Mouse (Mus musculus): ENCODE measurements around the gene Smim13. TPM values are rescaled to one million over a fixed set of nuclear protein-coding genes. Genes with fewer than 3 reads are reported as not detected.

Smim13 gene
- polyA plus RNA-seq, 1 experiment: 28.8 TPM

GRCm38 (mm10) chr13:41320749-41321148 is 71.1 kb downstream of the Smim13 start:
- Histone ChIP-seq H3K27ac (ENCODE audit: insufficient read depth, low read length) (peak overlapping the region; percentile 38), H3K4me3 (ENCODE audit: insufficient read depth, low read length) (no peak overlapping the region), H3K4me1 (ENCODE audit: control insufficient read depth, insufficient read depth, low read length) (peaks cover 8% of the 10 kb centered on the region)
- TF ChIP-seq CTCF (IDR thresholded peaks at IDR 0.05; ENCODE audit: borderline replicate concordance, insufficient read depth, low read length): no peak
- no peak for TF ChIP-seq POLR2A (IDR thresholded peaks at IDR 0.05; ENCODE audit: low read depth, low read length)

- Histone ChIP-seq H3K4me3 (ENCODE audit: insufficient read depth, low read length) (no peak overlapping the region), H3K27ac (ENCODE audit: insufficient read depth, low read length) (peak overlapping the region; percentile 82), H3K4me1 (ENCODE audit: control insufficient read depth, insufficient read depth, low read length) (peaks cover 8% of the 10 kb centered on the region)
- TF ChIP-seq CTCF (IDR thresholded peaks at IDR 0.05; ENCODE audit: borderline replicate concordance, insufficient read depth, low read length): no peak
- TF ChIP-seq POLR2A (IDR thresholded peaks at IDR 0.05; ENCODE audit: low read depth, low read length): 0 out of 2 replicates have a peak, but pooled peaks have one; percentile 20
Observed at GRCm38 (mm10) chr13:41321433-41321832, 71.8 kb downstream of the Smim13 start.

- no peak overlapping the region for H3K4me3 ChIP-seq (ENCODE audit: insufficient read depth, low read length)
- H3K27ac ChIP-seq (ENCODE audit: insufficient read depth, low read length): no peak overlapping the region
- peaks cover 8% of the 10 kb centered on the region for H3K4me1 ChIP-seq (ENCODE audit: control insufficient read depth, insufficient read depth, low read length)
- TF ChIP-seq CTCF (IDR thresholded peaks at IDR 0.05; ENCODE audit: borderline replicate concordance, insufficient read depth, low read length) (no peak), POLR2A (IDR thresholded peaks at IDR 0.05; ENCODE audit: low read depth, low read length) (no peak)
Observed at GRCm38 (mm10) chr13:41324631-41325030, 75.0 kb downstream of the Smim13 start.

GRCm38 (mm10) chr13:41325346-41325745 is 75.7 kb downstream of the Smim13 start:
- Histone ChIP-seq H3K27ac (ENCODE audit: insufficient read depth, low read length) (no peak overlapping the region), H3K4me3 (ENCODE audit: insufficient read depth, low read length) (no peak overlapping the region), H3K4me1 (ENCODE audit: control insufficient read depth, insufficient read depth, low read length) (peaks cover 8% of the 10 kb centered on the region)
- TF ChIP-seq CTCF (IDR thresholded peaks at IDR 0.05; ENCODE audit: borderline replicate concordance, insufficient read depth, low read length): no peak
- no peak for TF ChIP-seq POLR2A (IDR thresholded peaks at IDR 0.05; ENCODE audit: low read depth, low read length)

- no peak overlapping the region for H3K4me3 ChIP-seq (ENCODE audit: insufficient read depth, low read length)
- no peak overlapping the region for H3K27ac ChIP-seq (ENCODE audit: insufficient read depth, low read length)
- TF ChIP-seq CTCF (IDR thresholded peaks at IDR 0.05; ENCODE audit: borderline replicate concordance, insufficient read depth, low read length): no peak
- peaks cover 13% of the 10 kb centered on the region for H3K4me1 ChIP-seq (ENCODE audit: control insufficient read depth, insufficient read depth, low read length)
Observed at GRCm38 (mm10) chr13:41326134-41326533, 76.5 kb downstream of the Smim13 start.

Other genes starting within 250 kb of the Smim13 start
- 54.7 and 60.7 TPM in 2 replicates for gene Pak1ip1, start 248.8 kb upstream of the Smim13 start, polyA plus RNA-seq (2011; ENCODE audit: insufficient read length, low read depth, missing spikeins)
- 91.8 and 109 TPM in 2 replicates for gene Tmem14c, start 233.6 kb upstream of the Smim13 start, polyA plus RNA-seq (2011; ENCODE audit: insufficient read length, low read depth, missing spikeins)
- not detected in 2 replicates for gene Mak, start 170.1 kb upstream of the Smim13 start, polyA plus RNA-seq (2011; ENCODE audit: insufficient read length, low read depth, missing spikeins)
- not detected in 2 replicates for gene Gcm2, start 138.8 kb upstream of the Smim13 start, polyA plus RNA-seq (2011; ENCODE audit: insufficient read length, low read depth, missing spikeins)
- not detected in 2 replicates for gene Sycp2l, start 135.5 kb upstream of the Smim13 start, polyA plus RNA-seq (2011; ENCODE audit: insufficient read length, low read depth, missing spikeins)
- gene Elovl2, start 29.4 kb upstream of the Smim13 start, polyA plus RNA-seq (2011; ENCODE audit: insufficient read length, low read depth, missing spikeins): 0.14 TPM in 1 of 2 replicates, not detected in the other
- not detected in 2 replicates for gene Gm17364, start 24.1 kb downstream of the Smim13 start, polyA plus RNA-seq (2011; ENCODE audit: insufficient read length, low read depth, missing spikeins)
- 51.7 and 65.6 TPM in 2 replicates for gene Nedd9, start 237.5 kb downstream of the Smim13 start, polyA plus RNA-seq (2011; ENCODE audit: insufficient read length, low read depth, missing spikeins)